Mouse (Mus musculus): ENCODE measurements around the gene Slc35a3. TPM values are rescaled to one million over a fixed set of nuclear protein-coding genes. Genes with fewer than 3 reads are reported as not detected.
A peak's percentile ranks its signal among the peaks of the same experiment; 100 is the strongest.
"Not testable (repeated sequence)": the region's sequence is repeated elsewhere in the genome, so short reads cannot be mapped to it uniquely, and the experiment has no call there.

The Slc35a3 gene
- polyA plus RNA-seq, 1 experiment = 4.5 TPM

DNA sequence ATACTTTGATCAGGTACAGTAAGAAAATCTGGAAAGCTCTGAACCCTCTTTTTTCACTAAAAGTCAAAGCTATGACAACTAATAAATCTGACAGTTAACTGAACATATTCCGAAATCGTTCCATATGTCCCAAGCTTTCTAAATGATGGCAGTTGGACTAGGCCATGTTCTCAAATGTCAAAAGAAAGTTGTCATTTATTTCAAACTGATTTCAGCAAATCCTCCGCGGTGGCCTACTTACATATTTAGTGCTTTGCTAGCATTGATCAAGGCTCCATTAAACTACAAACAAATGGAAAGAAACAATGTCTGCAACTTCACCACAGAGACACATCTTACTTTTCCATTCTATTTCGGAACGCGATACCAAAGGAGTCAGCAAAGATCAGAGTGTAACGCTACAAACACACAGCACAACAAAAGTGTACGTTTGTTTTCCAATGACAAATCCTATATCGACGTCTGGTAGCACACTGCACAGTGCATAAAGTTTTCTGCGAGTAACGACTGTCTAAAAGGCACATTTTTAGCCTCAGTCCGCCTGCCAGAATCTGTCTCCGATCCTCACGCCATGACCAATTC is 51.3 kb downstream of the Slc35a3 start:
- Histone ChIP-seq H3K27me3 (replicated peaks) (no peaks in the 10 kb centered on the region), H3K36me3 (replicated peaks; ENCODE audit: low read length) (peaks cover 6% of the 10 kb centered on the region), H3K4me1 (peaks cover 59% of the 10 kb centered on the region), H3K4me3 (replicated peaks) (peak overlapping the region; percentile 97), H3K9me3 (no peaks in the 10 kb centered on the region)
- TF ChIP-seq FLI1 (IDR thresholded peaks at IDR 0.05; ENCODE audit: low read length) (no peak), GATA1 (IDR thresholded peaks at IDR 0.05; ENCODE audit: borderline replicate concordance, low read length) (no peak)

DNA sequence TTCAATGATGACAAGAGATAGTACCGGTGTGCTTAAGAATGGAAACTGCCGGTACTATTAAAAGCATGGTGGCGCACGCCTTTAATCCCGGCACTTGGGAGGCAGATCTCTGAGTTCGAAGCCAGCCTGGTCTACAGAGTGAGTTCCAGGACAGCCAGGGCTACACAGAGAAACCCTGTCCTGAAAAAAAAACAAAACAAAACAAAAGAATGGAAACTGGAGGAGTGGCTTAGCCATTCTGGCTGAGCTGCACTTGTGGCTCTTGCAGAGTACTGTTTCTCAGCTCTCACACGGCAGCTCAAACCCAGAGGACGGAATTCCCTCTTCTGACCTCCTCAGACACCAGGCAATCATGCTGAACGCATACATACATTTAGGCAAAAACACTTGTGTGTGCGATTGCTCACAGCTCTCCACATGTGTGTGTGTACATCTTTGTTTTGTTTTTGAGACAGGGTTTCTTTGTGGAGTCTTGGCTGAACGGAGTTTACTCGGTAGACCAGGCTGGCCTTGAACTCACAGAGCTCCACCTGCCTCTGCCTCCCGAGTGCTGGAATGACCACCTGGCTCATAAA is 52.7 kb downstream of the Slc35a3 start:
- H3K9me3 ChIP-seq = no peaks in the 10 kb centered on the region
- peaks cover 5% of the 10 kb centered on the region for H3K36me3 ChIP-seq (replicated peaks; ENCODE audit: low read length)
- no peaks in the 10 kb centered on the region for H3K27me3 ChIP-seq (replicated peaks)
- TF ChIP-seq FLI1 (IDR thresholded peaks at IDR 0.05; ENCODE audit: low read length) (no peak), GATA1 (IDR thresholded peaks at IDR 0.05; ENCODE audit: borderline replicate concordance, low read length) (no peak)
- H3K4me1 ChIP-seq = peaks cover 69% of the 10 kb centered on the region
- H3K4me3 ChIP-seq (replicated peaks) = peak overlapping the region; percentile 81

DNA sequence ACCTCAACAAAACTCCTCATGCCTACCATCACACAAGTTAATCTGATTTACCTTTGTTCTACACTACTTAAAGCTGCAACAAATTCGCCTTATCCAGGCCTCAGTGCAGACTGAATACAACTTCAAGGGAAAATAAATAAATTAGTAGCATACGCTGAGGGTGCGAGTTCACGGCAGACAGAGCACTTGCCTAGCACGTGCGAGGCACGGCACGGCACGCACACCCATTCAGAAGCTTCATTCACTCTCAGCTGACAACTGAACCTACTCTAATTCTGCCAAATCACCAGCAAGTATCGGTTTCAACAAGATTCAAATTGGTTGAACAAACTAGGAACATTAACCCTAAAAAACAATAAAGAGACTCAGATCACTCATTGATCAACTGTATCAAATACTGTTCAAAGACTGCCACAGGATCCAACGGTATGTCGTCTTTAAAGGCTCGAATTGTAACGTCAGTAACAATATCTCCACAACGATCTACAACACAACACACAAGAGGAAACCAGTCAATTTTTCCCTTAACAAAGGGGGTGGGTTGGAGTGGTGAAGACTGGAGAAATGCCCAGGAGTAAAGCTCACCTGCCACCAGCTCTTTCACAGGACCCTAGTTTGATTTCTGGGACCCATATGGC is 53.6 kb downstream of the Slc35a3 start:
- no peaks in the 10 kb centered on the region for H3K27me3 ChIP-seq (replicated peaks)
- peaks cover 5% of the 10 kb centered on the region for H3K36me3 ChIP-seq (replicated peaks; ENCODE audit: low read length)
- H3K4me1 ChIP-seq = peaks cover 73% of the 10 kb centered on the region
- no peaks in the 10 kb centered on the region for H3K9me3 ChIP-seq
- no peak for TF ChIP-seq GATA1 (IDR thresholded peaks at IDR 0.05; ENCODE audit: borderline replicate concordance, low read length)
- peak overlapping the region; percentile 71 for H3K4me3 ChIP-seq (replicated peaks)

DNA sequence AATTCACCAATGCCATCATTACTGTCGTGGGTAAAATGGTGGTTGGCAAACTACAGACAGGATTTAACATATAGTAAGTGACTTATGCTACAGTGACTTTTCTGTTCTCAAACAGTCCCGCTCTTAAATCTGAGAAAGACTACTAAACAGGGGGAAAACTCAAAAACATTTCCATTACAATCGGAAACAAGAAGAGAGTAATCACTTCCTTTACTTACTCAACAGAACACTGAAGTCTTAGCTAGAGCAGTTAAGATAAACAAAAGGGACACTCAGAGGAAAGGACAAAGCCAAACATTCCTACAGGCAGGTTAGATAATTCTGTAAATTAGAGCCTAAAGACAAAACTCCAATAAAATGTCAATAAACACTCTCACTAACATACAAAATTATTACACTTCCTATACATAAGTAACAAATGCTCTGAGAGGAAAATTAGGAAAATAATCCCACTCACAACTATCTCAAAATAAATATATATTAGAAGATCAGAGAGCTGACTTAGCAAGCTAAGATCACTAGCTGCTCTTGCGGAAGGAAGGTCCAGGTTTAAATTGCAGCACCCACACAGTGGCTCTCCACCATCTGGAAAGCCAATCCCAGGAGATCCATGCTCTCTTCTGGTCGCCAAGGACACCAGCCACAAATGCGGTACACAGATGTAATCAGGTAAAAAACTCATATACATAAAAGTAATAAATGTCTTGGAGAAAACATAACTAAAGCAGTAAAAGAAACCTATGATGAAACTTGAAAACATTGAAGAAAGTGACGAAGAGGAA is 56.3 kb downstream of the Slc35a3 start:
- Histone ChIP-seq H3K36me3 (replicated peaks; ENCODE audit: low read length) (peaks cover 12% of the 10 kb centered on the region), H3K4me3 (replicated peaks) (no peak overlapping the region), H3K27me3 (replicated peaks) (no peaks in the 10 kb centered on the region), H3K4me1 (peaks cover 87% of the 10 kb centered on the region), H3K9me3 (no peaks in the 10 kb centered on the region)
- TF ChIP-seq FLI1 (IDR thresholded peaks at IDR 0.05; ENCODE audit: low read length) (no peak), GATA1 (IDR thresholded peaks at IDR 0.05; ENCODE audit: borderline replicate concordance, low read length) (no peak)

DNA sequence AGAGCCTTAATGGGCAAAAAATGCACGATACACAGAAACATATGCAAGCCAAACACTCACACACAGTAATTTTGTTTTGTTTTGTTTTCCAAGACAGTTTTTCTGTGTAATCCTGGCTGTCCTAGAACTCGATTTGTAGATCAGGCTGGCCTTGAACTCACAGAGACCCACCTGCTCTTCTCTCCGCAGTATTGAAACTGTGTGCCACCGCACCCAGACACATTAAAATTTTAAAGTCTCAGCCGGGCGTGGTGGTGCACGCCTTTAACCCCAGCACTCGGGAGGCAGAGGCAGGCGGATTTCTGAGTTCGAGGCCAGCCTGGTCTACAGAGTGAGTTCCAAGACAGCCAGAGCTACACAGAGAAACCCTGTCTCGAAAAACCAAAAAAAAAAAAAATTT is 58.6 kb downstream of the Slc35a3 start:
- H3K27me3 ChIP-seq (replicated peaks); H3K9me3 ChIP-seq; H3K4me3 ChIP-seq (replicated peaks): not testable (repeated sequence)
- Histone ChIP-seq H3K4me1 (peaks cover 90% of the 10 kb centered on the region), H3K36me3 (replicated peaks; ENCODE audit: low read length) (peaks cover 30% of the 10 kb centered on the region)

DNA sequence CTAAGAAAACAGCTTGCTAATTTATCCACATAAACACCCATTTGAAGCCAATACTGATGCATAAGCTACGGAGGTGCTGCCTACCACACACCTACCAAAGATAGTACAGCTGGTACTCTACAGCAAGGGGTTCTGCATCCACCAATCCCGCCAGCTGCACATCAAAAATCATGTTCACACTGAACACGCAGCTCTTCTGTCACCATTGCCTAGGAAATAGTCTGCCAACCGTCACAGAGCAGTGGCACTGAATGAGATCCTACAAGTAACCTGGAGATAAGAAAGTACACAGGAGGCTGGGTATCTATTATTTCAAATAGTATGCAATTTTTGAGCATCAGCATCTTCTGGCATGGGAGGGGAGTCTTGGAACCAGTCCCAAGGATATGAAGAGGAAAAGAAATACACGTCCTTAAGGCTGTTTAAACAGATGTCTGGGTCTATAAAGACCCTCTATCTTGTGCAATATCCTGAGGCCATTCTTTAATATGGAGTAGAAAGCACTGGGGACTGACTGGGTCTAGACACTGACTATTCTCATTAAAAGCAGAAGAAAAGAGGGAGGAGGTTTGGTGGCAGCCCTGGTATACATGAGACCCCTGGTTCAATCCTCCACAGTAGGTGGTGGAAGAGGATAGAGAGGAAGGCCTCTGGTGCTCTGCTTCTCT is 59.2 kb downstream of the Slc35a3 start:
- peaks cover 92% of the 10 kb centered on the region for H3K4me1 ChIP-seq
- no peaks in the 10 kb centered on the region for H3K9me3 ChIP-seq
- no peak overlapping the region for H3K4me3 ChIP-seq (replicated peaks)
- peaks cover 37% of the 10 kb centered on the region for H3K36me3 ChIP-seq (replicated peaks; ENCODE audit: low read length)
- TF ChIP-seq GATA1 (IDR thresholded peaks at IDR 0.05; ENCODE audit: borderline replicate concordance, low read length) (no peak), FLI1 (IDR thresholded peaks at IDR 0.05; ENCODE audit: low read length) (no peak)
- H3K27me3 ChIP-seq (replicated peaks) = no peaks in the 10 kb centered on the region

DNA sequence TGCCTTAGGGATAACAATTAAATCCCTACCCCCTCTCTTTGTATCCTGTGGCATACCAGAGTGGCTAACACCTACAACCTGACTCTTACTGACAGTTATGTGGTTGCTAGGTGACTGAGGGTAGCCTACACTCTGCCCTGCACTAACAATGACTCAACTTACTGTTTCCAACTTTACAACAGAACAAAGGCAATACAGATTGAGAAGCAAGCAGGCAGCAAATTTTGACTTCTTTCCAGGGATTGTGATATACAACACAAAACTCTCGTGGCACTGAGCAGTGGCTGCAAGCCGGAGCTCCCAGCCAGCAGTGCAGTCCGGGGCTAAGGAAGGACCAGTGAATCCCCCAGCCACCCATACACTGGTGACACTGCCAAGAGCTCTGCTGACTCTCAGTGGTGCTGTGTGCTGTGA is 60.6 kb downstream of the Slc35a3 start:
- Histone ChIP-seq H3K4me1 (peaks cover 79% of the 10 kb centered on the region), H3K36me3 (replicated peaks; ENCODE audit: low read length) (peaks cover 47% of the 10 kb centered on the region)
- TF ChIP-seq GATA1 (IDR thresholded peaks at IDR 0.05; ENCODE audit: borderline replicate concordance, low read length) (no peak), FLI1 (IDR thresholded peaks at IDR 0.05; ENCODE audit: low read length) (no peak)

DNA sequence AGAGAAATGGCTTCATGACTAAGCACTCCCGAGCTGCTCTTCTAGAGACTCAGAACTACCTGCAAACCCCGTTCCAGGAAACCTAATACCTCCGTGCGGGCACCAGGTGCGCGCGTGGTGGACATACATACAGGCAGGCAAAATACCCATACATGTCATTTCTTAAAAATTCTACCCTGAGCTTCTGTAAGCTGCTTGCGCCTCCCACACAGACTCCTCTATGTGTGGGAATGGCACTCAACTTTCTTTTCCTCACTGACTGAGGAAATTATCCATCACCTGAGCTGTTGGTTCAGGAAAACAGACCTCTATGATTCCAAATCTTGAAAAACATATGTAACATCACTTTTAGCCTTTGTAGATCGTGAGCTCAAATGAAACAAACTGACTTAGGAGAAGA is 61.9 kb downstream of the Slc35a3 start:
- H3K4me1 ChIP-seq = peaks cover 65% of the 10 kb centered on the region

More for the DNA sequence above, 60.6 kb downstream of the Slc35a3 start:
- Histone ChIP-seq H3K27me3 (replicated peaks) (no peaks in the 10 kb centered on the region), H3K4me3 (replicated peaks) (peak overlapping the region; percentile 23), H3K9me3 (no peaks in the 10 kb centered on the region)

DNA sequence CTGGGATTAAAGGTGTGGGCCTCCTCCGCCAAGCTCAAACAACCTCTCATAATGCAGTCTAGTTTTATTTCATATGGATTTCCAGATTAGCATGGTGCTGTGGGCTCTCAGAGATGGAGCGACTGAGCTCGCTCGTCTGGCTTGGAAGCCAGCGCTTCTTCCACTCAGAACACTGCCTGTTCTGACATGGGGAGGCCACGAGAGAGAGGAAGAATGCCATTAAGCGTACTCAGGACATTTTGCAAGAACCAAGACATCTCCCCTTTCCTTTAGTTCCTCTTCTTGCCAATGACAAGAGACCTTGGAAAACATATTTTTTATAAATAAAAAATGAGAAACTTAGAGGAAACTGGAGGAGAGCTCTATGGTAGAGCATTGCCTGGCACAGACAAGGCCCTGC is 63.8 kb downstream of the Slc35a3 start:
- Histone ChIP-seq H3K27me3 (replicated peaks) (no peaks in the 10 kb centered on the region), H3K36me3 (replicated peaks; ENCODE audit: low read length) (peaks cover 80% of the 10 kb centered on the region), H3K9me3 (no peaks in the 10 kb centered on the region), H3K4me3 (replicated peaks) (no peak overlapping the region), H3K4me1 (peaks cover 52% of the 10 kb centered on the region)
- TF ChIP-seq GATA1 (IDR thresholded peaks at IDR 0.05; ENCODE audit: borderline replicate concordance, low read length) (no peak), FLI1 (IDR thresholded peaks at IDR 0.05; ENCODE audit: low read length) (no peak)

More for the DNA sequence above, 61.9 kb downstream of the Slc35a3 start:
- Histone ChIP-seq H3K9me3 (no peaks in the 10 kb centered on the region), H3K4me3 (replicated peaks) (no peak overlapping the region), H3K36me3 (replicated peaks; ENCODE audit: low read length) (peaks cover 61% of the 10 kb centered on the region), H3K27me3 (replicated peaks) (no peaks in the 10 kb centered on the region)
- no peak for TF ChIP-seq FLI1 (IDR thresholded peaks at IDR 0.05; ENCODE audit: low read length)
